In genomic region chr6:28745864-28746263, GRCm38 (mm10) we compare ENCODE assay signal across 18 mouse cellular contexts.
DNase-seq lines count a peak whose midpoint lies in the region; ATAC-seq lines count a peak whose summit lies in the region.
"Had no signal": no experiment of that assay in that cellular context is flagged by ENCODE, and none has a peak within 500 bp of the region (broad histone marks: within the 10 kb centered on the region; RNA-seq: fewer than 3 reads in every experiment).

No protein-coding gene starts in this region.

- intact Hi-C loops in gastrocnemius, postnatal 14 days (cut with DNase I; ENCODE audit: low total_unique reads), result no loop called here

- no peak for DNase-seq in frontal cortex, postnatal 36 days (ENCODE audit: low spot score in 2 of 2)
- peak; percentile 30 for DNase-seq in layer of hippocampus, adult 9-11 months
- no peak for DNase-seq in layer of hippocampus, adult 8-10 months (ENCODE audit: low spot score in 2 of 2)
- DNase-seq in c-Kit-positive CD71-positive TER-119-negative erythroid progenitor cells, embryonic 14.5 days (ENCODE audit: low read depth), result peak; percentile 23
- DNase-seq in gastrocnemius, postnatal 14 days, result no peak
- DNase-seq: adrenal gland, adult 8-10 months; adrenal gland, postnatal 25 days; cerebellum, adult 11 months; cerebellum, postnatal 36 days; embryo, embryonic 11 days; gastrocnemius, adult 2 months; gastrocnemius, postnatal 25 days; heart, adult 2 months; heart, postnatal 14 days had no signal

- peak; percentile 58 for ATAC-seq in frontal cortex, adult (ENCODE audit: low TSS enrichment)
- ATAC-seq: activated CD4-positive, CD25-positive, alpha-beta regulatory T cell, adult 4 months; forebrain, embryonic 15.5 days; intestine, postnatal 0 days had no signal

Comparison
In these comparisons a context has a peak if more than half of its experiments do, and no peak if none do; other contexts are left out.
1. DNase-seq: peak in layer of hippocampus, adult 9-11 months (single experiment) and c-Kit-positive CD71-positive TER-119-negative erythroid progenitor cells, embryonic 14.5 days (single experiment); none in frontal cortex, postnatal 36 days (0 of 2), layer of hippocampus, adult 8-10 months (0 of 2) and gastrocnemius, postnatal 14 days (single experiment).